Mouse (Mus musculus) E14TG2a.4 (cell line): ENCODE data around the gene Ube2g1.

Experiments used
- CTCF ChIP-seq: conservative IDR thresholded peaks from 2 replicates; pipeline ENCODE4 v1.5.1; 2014; ENCODE audit warnings: low read length
- POU5F1 ChIP-seq: IDR thresholded peaks from 2 replicates; pipeline ENCODE4 v1.6.1; 2014; ENCODE audit warnings: low read length, borderline replicate concordance

GRCm38 (mm10) chr11:72712721-72713120 is 105.6 kb downstream of the Ube2g1 start:
- TF ChIP-seq CTCF (no peak), POU5F1 (no peak)
